Mouse (Mus musculus): ENCODE data around the gene Gprc5c.
"Not testable (repeated sequence)": the region's sequence is repeated elsewhere in the genome, so short reads cannot be mapped to it uniquely, and the experiment has no call there.

The Gprc5c gene

DNA sequence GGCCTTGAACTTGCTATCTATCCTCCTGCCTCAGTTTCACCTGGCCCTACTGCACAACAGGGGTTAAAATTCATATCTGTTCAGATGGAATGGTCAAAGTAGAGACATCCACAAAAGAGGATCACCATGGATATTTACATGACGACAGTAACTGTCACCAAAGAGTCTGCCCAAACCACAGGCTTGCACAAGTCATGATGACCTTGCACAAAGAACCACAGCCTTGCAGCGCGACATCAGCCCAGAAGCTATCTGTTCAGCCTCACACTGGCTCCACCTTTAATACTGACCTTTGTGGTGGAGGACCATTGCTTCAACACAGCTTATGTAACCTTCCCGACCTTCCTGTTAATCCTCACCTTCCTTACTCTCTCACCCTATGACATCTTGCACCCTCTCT is 56.6 kb downstream of the Gprc5c start:
- no peak for DNase-seq (ENCODE audit: low read depth, low spot score)

DNA sequence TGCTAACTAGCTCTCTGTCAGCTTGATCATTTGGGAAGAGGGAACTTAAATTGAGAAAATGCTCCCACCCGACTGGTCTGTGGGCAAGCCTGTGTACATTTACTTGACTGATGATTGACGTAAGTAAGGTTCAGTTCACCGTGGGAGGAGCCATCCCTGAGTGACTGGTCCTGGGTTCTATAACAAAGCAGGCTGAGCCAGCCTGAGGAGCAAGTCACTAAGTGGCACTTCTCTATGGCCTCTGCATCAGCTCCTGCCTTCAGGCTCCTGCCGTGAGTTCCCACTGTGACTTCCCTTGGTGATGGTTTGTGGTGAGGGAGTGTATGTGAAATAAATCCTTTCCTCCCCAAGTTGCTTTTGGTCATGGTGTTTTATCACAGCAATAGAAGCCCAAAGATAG is 57.1 kb downstream of the Gprc5c start:
- DNase-seq (ENCODE audit: low read depth, low spot score): no peak

DNA sequence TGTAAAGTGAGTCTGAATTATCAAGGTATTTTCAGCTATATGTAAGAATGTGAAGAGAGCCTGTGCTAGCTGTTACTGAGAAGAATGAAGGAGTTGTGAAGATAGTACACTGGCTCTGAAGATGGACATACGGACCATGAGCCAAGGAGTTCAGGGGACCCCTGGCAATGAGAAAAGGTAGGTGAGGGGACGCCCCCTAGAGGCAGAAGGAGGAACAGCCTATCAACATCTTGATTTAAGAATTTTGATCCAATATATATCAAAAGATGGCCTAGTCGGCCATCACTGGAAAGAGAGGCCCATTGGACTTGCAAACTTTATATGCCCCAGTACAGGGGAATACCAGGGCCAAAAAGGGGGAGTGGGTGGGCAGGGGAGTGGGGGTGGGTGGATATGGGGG is 58.6 kb downstream of the Gprc5c start:
- DNase-seq (ENCODE audit: low read depth, low spot score): not testable (repeated sequence)

DNA sequence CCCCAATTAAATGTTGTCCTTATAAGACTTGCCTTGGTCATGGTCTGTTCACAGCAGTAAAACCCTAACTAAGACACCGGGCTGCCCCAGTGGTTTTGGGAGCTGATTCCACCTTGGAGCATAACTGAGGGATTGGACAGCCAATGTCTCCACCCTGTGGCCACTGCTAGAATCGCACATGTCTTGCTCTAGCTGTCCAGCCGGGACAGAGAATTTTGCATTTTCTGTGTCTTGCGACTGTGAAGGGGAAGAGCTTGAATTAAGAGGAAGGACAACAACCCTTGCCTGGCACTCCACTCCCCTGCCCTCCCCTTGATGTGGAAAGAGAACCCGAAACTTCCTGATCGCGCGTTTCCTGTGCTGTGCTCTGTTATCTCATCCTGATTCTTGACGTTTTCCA is 61.9 kb downstream of the Gprc5c start:
- DNase-seq (ENCODE audit: low read depth, low spot score): peak; percentile 80

DNA sequence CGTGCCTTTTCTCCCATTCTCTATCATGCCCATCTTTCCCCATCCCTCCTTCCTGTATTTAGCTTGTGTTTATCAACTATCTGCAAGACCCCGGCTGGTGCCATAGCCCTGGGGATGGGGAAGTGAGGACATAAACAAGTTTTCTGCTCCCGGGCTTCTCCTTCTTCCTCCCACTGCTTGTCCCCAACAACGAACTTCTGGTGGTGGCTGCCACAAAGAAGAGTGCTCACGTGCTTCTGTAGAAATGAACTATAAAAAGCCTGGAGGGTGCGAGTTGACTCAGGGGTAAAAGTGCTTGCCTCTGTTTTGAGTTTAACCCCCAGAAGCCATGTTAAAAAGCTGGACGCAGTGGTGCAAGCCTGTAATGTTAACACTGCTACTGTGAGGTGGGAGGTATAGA is 64.0 kb downstream of the Gprc5c start:
- no peak for DNase-seq (ENCODE audit: low read depth, low spot score)

DNA sequence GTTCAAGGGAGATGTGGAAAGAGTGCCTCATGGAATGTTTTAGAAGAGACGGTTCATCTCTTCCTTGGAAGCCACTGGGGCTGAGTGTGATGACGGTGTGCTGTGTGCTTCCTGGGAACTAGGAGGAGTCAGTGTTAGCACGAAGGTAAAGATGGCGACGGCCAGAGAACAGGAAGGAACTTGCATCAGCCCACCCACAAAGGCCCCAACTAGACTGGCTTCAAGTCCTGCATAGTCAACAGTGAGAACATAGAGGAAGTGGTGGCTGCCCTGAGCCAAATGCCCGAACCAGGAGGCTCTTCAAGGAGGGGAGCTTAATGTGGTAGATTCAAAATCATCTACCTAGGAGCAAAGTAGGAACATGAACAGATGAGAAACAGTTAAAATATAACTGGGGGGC is 66.2 kb downstream of the Gprc5c start:
- DNase-seq (ENCODE audit: low read depth, low spot score): no peak

All from mesoderm, embryonic 11.5 days (tissue).